Mouse (Mus musculus) hindbrain, embryonic 15.5 days (tissue): ENCODE measurements around the gene Fry. TPM values are rescaled to one million over a fixed set of nuclear protein-coding genes. Genes with fewer than 3 reads are reported as not detected.

Experiments used
- ATAC-seq: fragments of 200-750 bp; cut with Nextera tagmentation; 2 replicates; pipeline ENCODE4 v1.8.0; 2017; ENCODE audit warnings: low read depth, moderate number of reproducible peaks, moderate TSS enrichment; ENCODE audit not compliant: low FRiP score
- H3K27ac ChIP-seq: fragments of 300-500 bp; sonication (generic); replicated peaks from 2 replicates; pipeline ENCODE4 v1.5.1; 2015; ENCODE audit warnings: mild to moderate bottlenecking, inconsistent platforms
- H3K27me3 ChIP-seq: fragments of 300-500 bp; sonication (generic); 2 replicates; pipeline ENCODE4 v1.6.1; 2015; ENCODE audit warnings: control low read depth, inconsistent platforms
- H3K36me3 ChIP-seq: fragments of 300-500 bp; sonication (generic); 2 replicates; pipeline ENCODE4 v1.6.1; 2015; ENCODE audit warnings: control low read depth, inconsistent platforms
- H3K4me1 ChIP-seq: fragments of 300-500 bp; sonication (generic); replicated peaks from 2 replicates; pipeline ENCODE4 v1.6.1; 2015; ENCODE audit warnings: control low read depth, inconsistent platforms
- H3K4me2 ChIP-seq: fragments of 300-500 bp; sonication (generic); 2 replicates; pipeline ENCODE4 v1.6.1; 2015; ENCODE audit warnings: moderate library complexity, mild to moderate bottlenecking, inconsistent platforms
- H3K4me3 ChIP-seq: fragments of 300-500 bp; sonication (generic); 2 replicates; pipeline ENCODE4 v1.5.1; 2015; ENCODE audit warnings: mild to moderate bottlenecking, inconsistent platforms
- H3K9ac ChIP-seq: fragments of 300-500 bp; sonication (generic); 2 replicates; pipeline ENCODE4 v1.6.1; 2015; ENCODE audit warnings: inconsistent platforms
- H3K9me3 ChIP-seq: fragments of 300-500 bp; sonication (generic); 2 replicates; pipeline ENCODE4 v1.6.1; 2016; ENCODE audit warnings: control low read depth, inconsistent platforms
- WGBS: fragments of 180-500 bp; shearing (Covaris S2); methylation state at CpG from one replicate; pipeline ENCODE4 v1.1.7; 2015; 5-methylcytosine and 5-hydroxymethylcytosine counted together
- polyA plus RNA-seq: library from polyadenylated mRNA; unstranded; fragments of >200 nt; fragmentation: Nextera tagmentation; extraction: Ambion mirVana; gene quantifications from 2 replicates; pipeline ENCODE4 v1.2.1, GENCODE M21; 2015

Fry gene
- polyA plus RNA-seq, 1 experiment from 2014 or later, result 52.0 TPM

GRCm38 (mm10) chr5:150232159-150233150, 114.0 kb downstream of the Fry start:
- H3K9ac ChIP-seq, result no peak overlapping the region
- 0 out of 2 replicates have a peak, but pooled peaks cover 6% of the 10 kb centered on the region for H3K4me1 ChIP-seq
- H3K27ac ChIP-seq, result no peak overlapping the region
- H3K4me3 ChIP-seq, result no peak overlapping the region
- peak overlapping the region; percentile 22 for H3K4me2 ChIP-seq
- 44% methylated on average over 16 of the region's 21 CpGs for WGBS
- no peaks in the 10 kb centered on the region for H3K36me3 ChIP-seq
- H3K9me3 ChIP-seq, result no peaks in the 10 kb centered on the region
- H3K27me3 ChIP-seq, result no peaks in the 10 kb centered on the region
- ATAC-seq, result no peak; the same call in 1 of the 2 replicates

- no peaks in the 10 kb centered on the region for H3K27me3 ChIP-seq
- H3K4me3 ChIP-seq, result no peak overlapping the region
- no peak overlapping the region for H3K9ac ChIP-seq
- WGBS, result 58% methylated on average over 17 of the region's 17 CpGs
- peak overlapping the region; percentile 22 for H3K4me2 ChIP-seq
- ATAC-seq, result peak; percentile 62; the same call in 1 of the 2 replicates
- H3K9me3 ChIP-seq, result no peaks in the 10 kb centered on the region
- H3K27ac ChIP-seq, result no peak overlapping the region
- H3K4me1 ChIP-seq, result 0 out of 2 replicates have a peak, but pooled peaks cover 6% of the 10 kb centered on the region
- no peaks in the 10 kb centered on the region for H3K36me3 ChIP-seq
These were observed 114.9 kb downstream of the Fry start for GRCm38 (mm10) chr5:150233154-150233886.

- WGBS, result 97% methylated on average over 5 of the region's 5 CpGs
- ATAC-seq, result no peak
- H3K4me2 ChIP-seq, result no peak overlapping the region
- H3K4me1 ChIP-seq, result 0 out of 2 replicates have a peak, but pooled peaks cover 6% of the 10 kb centered on the region
- no peak overlapping the region for H3K9ac ChIP-seq
- H3K27me3 ChIP-seq, result no peaks in the 10 kb centered on the region
- no peak overlapping the region for H3K27ac ChIP-seq
- H3K9me3 ChIP-seq, result no peaks in the 10 kb centered on the region
- H3K36me3 ChIP-seq, result no peaks in the 10 kb centered on the region
- no peak overlapping the region for H3K4me3 ChIP-seq
These were observed 117.5 kb downstream of the Fry start for GRCm38 (mm10) chr5:150235931-150236330.

- Histone ChIP-seq H3K9me3 (no peaks in the 10 kb centered on the region), H3K4me2 (no peak overlapping the region), H3K4me3 (no peak overlapping the region), H3K9ac (no peak overlapping the region), H3K27ac (no peak overlapping the region), H3K4me1 (0 out of 2 replicates have a peak, but pooled peaks cover 6% of the 10 kb centered on the region), H3K36me3 (no peaks in the 10 kb centered on the region), H3K27me3 (no peaks in the 10 kb centered on the region)
- ATAC-seq, result no peak
These were observed 118.2 kb downstream of the Fry start for GRCm38 (mm10) chr5:150236597-150236996.

- ATAC-seq, result no peak
- 63% methylated on average over 9 of the region's 9 CpGs for WGBS
- no peaks in the 10 kb centered on the region for H3K36me3 ChIP-seq
- no peaks in the 10 kb centered on the region for H3K27me3 ChIP-seq
- no peaks in the 10 kb centered on the region for H3K9me3 ChIP-seq
- no peak overlapping the region for H3K4me2 ChIP-seq
- no peak overlapping the region for H3K27ac ChIP-seq
- no peak overlapping the region for H3K9ac ChIP-seq
- H3K4me1 ChIP-seq, result no peaks in the 10 kb centered on the region
- H3K4me3 ChIP-seq, result no peak overlapping the region
These were observed 123.2 kb downstream of the Fry start for GRCm38 (mm10) chr5:150241638-150242037.

- WGBS, result 76% methylated on average over 3 of the region's 3 CpGs
- ATAC-seq, result no peak
- H3K36me3 ChIP-seq, result no peaks in the 10 kb centered on the region
- H3K9ac ChIP-seq, result no peak overlapping the region
- H3K27me3 ChIP-seq, result no peaks in the 10 kb centered on the region
- H3K4me1 ChIP-seq, result no peaks in the 10 kb centered on the region
- no peak overlapping the region for H3K4me2 ChIP-seq
- no peak overlapping the region for H3K4me3 ChIP-seq
- no peaks in the 10 kb centered on the region for H3K9me3 ChIP-seq
- H3K27ac ChIP-seq, result no peak overlapping the region
These were observed 128.3 kb downstream of the Fry start for GRCm38 (mm10) chr5:150246737-150247136.

- Histone ChIP-seq H3K36me3 (no peaks in the 10 kb centered on the region), H3K4me2 (peak overlapping the region; percentile 69; the same call in 1 of the 2 replicates), H3K9ac (no peak overlapping the region), H3K27ac (peak overlapping the region; percentile 98; the same call in 1 of the 2 replicates), H3K4me1 (peaks cover 21% of the 10 kb centered on the region), H3K27me3 (no peaks in the 10 kb centered on the region), H3K4me3 (0 out of 2 replicates have a peak overlapping the region, but pooled peaks have one; percentile 58), H3K9me3 (no peaks in the 10 kb centered on the region)
- ATAC-seq, result no peak
- WGBS, result 86% methylated on average over 7 of the region's 7 CpGs
These were observed 139.3 kb downstream of the Fry start for GRCm38 (mm10) chr5:150257764-150258163.

GRCm38 (mm10) chr5:150259191-150260053, 141.0 kb downstream of the Fry start:
- peaks cover 38% of the 10 kb centered on the region for H3K4me1 ChIP-seq
- peak overlapping the region; percentile 69 for H3K4me2 ChIP-seq
- ATAC-seq, result peak; percentile 94
- peak overlapping the region; percentile 98 for H3K27ac ChIP-seq
- peak overlapping the region; percentile 58 for H3K4me3 ChIP-seq
- H3K9ac ChIP-seq, result peak overlapping the region; percentile 76
- under 1% methylated on average over 26 of the region's 29 CpGs for WGBS
- H3K27me3 ChIP-seq, result no peaks in the 10 kb centered on the region
- no peaks in the 10 kb centered on the region for H3K36me3 ChIP-seq
- no peaks in the 10 kb centered on the region for H3K9me3 ChIP-seq

GRCm38 (mm10) chr5:150260054-150260386, 141.6 kb downstream of the Fry start:
- Histone ChIP-seq H3K4me2 (peak overlapping the region; percentile 69), H3K27ac (peak overlapping the region; percentile 98), H3K36me3 (no peaks in the 10 kb centered on the region), H3K9ac (peak overlapping the region; percentile 76), H3K4me3 (peak overlapping the region; percentile 58), H3K27me3 (no peaks in the 10 kb centered on the region), H3K4me1 (peaks cover 43% of the 10 kb centered on the region), H3K9me3 (no peaks in the 10 kb centered on the region)
- ATAC-seq, result no peak; the same call in 1 of the 2 replicates
- 19% methylated on average over 9 of the region's 9 CpGs for WGBS

- ATAC-seq, result no peak
- Histone ChIP-seq H3K27me3 (no peaks in the 10 kb centered on the region), H3K9me3 (no peaks in the 10 kb centered on the region), H3K4me1 (peaks cover 51% of the 10 kb centered on the region), H3K4me2 (peak overlapping the region; percentile 69), H3K9ac (peak overlapping the region; percentile 76), H3K4me3 (peak overlapping the region; percentile 58), H3K36me3 (no peaks in the 10 kb centered on the region), H3K27ac (peak overlapping the region; percentile 98)
- WGBS, result 39% methylated on average over 4 of the region's 4 CpGs
These were observed 142.9 kb downstream of the Fry start for GRCm38 (mm10) chr5:150261361-150261760.

- 79% methylated on average over 16 of the region's 16 CpGs for WGBS
- Histone ChIP-seq H3K9ac (peak overlapping the region; percentile 76), H3K4me2 (peak overlapping the region; percentile 69), H3K27me3 (no peaks in the 10 kb centered on the region), H3K36me3 (no peaks in the 10 kb centered on the region), H3K4me1 (peaks cover 51% of the 10 kb centered on the region), H3K27ac (peak overlapping the region; percentile 98), H3K4me3 (peak overlapping the region; percentile 58), H3K9me3 (no peaks in the 10 kb centered on the region)
- no peak for ATAC-seq
These were observed 143.7 kb downstream of the Fry start for GRCm38 (mm10) chr5:150262046-150262716.
